Mouse (Mus musculus) neural tube, embryonic 14.5 days (tissue): ENCODE data around the gene Dll1. TPM values are rescaled to one million over a fixed set of nuclear protein-coding genes. Genes with fewer than 3 reads are reported as not detected.
A peak's percentile ranks its signal among the peaks of the same experiment; 100 is the strongest.

Experiments used
- ATAC-seq: fragments of 200-750 bp; cut with Nextera tagmentation; 2 replicates; pipeline ENCODE4 v1.8.0; 2017; ENCODE audit warnings: low read depth, mild to moderate bottlenecking, moderate TSS enrichment, moderate library complexity
- H3K27ac ChIP-seq: fragments of 300-500 bp; sonication (generic); 2 replicates; pipeline ENCODE4 v1.5.1; 2014; ENCODE audit warnings: low read depth, mild to moderate bottlenecking, control low read depth, low read length, moderate library complexity, mixed read lengths
- H3K27me3 ChIP-seq: fragments of 300-500 bp; sonication (generic); 2 replicates; pipeline ENCODE4 v1.6.1; 2014; ENCODE audit warnings: low read length; ENCODE audit not compliant: control insufficient read depth, insufficient read depth
- H3K36me3 ChIP-seq: fragments of 300-500 bp; sonication (generic); 2 replicates; pipeline ENCODE4 v1.6.1; 2014; ENCODE audit warnings: low read length, mixed read lengths; ENCODE audit not compliant: control insufficient read depth, insufficient read depth
- H3K4me1 ChIP-seq: fragments of 300-500 bp; sonication (generic); 2 replicates; pipeline ENCODE4 v1.6.1; 2014; ENCODE audit warnings: low read length; ENCODE audit not compliant: control insufficient read depth, insufficient read depth
- H3K4me2 ChIP-seq: fragments of 300-500 bp; sonication (generic); 2 replicates; pipeline ENCODE4 v1.6.1; 2014; ENCODE audit warnings: mild to moderate bottlenecking, low read depth, low read length, control low read depth
- H3K4me3 ChIP-seq: fragments of 300-500 bp; sonication (generic); 2 replicates; pipeline ENCODE4 v1.5.1; 2014; ENCODE audit warnings: low read depth, low read length, control low read depth, mixed read lengths
- H3K9ac ChIP-seq: fragments of 300-500 bp; sonication (generic); replicated peaks from 2 replicates; pipeline ENCODE4 v1.6.1; 2014; ENCODE audit warnings: low read depth, mild to moderate bottlenecking, control low read depth, low read length, mixed read lengths
- H3K9me3 ChIP-seq: fragments of 300-500 bp; sonication (generic); 2 replicates; pipeline ENCODE4 v1.6.1; 2016; ENCODE audit warnings: low read length; ENCODE audit not compliant: control insufficient read depth
- WGBS: fragments of 180-500 bp; shearing (Covaris S2); extraction: QIAGEN DNeasy Blood & Tissue Kit; methylation state at CpG from one replicate; pipeline ENCODE4 v1.1.7; 2014; 5-methylcytosine and 5-hydroxymethylcytosine counted together
- polyA plus RNA-seq: library from polyadenylated mRNA; unstranded; fragments of >200 nt; fragmentation: Nextera tagmentation; extraction: Ambion mirVana; gene quantifications from 2 replicates; pipeline ENCODE4 v1.2.1, GENCODE M21; 2014

The Dll1 gene
- polyA plus RNA-seq, 1 experiment from 2014 or later: 15.1 TPM

GRCm38 (mm10) chr17:15355072-15355471 lies 21.6 kb downstream of the Dll1 start:
- Histone ChIP-seq H3K27me3 (no peaks in the 10 kb centered on the region), H3K9me3 (no peaks in the 10 kb centered on the region), H3K36me3 (no peaks in the 10 kb centered on the region), H3K4me3 (no peak overlapping the region), H3K27ac (no peak overlapping the region), H3K4me2 (no peak overlapping the region), H3K4me1 (no peaks in the 10 kb centered on the region), H3K9ac (no peak overlapping the region)
- ATAC-seq: no peak
- WGBS: 88% methylated on average over 3 of the region's 3 CpGs

DNA sequence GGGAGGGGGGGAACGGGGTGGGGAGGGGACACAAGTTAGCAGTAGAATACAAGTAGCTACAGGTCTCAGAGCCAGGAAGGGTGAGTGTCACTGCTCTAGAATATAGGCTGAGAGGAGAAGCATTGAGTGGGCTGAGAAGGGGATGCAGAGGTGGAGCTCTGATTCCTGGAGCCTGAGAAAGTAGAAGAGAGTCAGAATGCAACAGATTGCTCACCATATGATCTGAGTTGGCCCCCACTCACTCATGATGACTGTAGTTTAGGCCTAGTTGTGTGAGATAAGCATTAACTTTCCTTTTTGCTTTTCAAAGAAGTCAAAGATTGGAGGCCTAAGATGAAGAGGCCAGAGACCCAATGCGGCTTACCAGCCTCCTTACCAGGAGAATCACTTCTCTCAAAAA lies 22.7 kb downstream of the Dll1 start:
- Histone ChIP-seq H3K27me3 (no peaks in the 10 kb centered on the region), H3K27ac (no peak overlapping the region), H3K9me3 (no peaks in the 10 kb centered on the region), H3K4me2 (no peak overlapping the region), H3K4me1 (no peaks in the 10 kb centered on the region), H3K9ac (no peak overlapping the region), H3K36me3 (no peaks in the 10 kb centered on the region), H3K4me3 (no peak overlapping the region)
- WGBS: 86% methylated on average over 2 of the region's 2 CpGs
- ATAC-seq: no peak

DNA sequence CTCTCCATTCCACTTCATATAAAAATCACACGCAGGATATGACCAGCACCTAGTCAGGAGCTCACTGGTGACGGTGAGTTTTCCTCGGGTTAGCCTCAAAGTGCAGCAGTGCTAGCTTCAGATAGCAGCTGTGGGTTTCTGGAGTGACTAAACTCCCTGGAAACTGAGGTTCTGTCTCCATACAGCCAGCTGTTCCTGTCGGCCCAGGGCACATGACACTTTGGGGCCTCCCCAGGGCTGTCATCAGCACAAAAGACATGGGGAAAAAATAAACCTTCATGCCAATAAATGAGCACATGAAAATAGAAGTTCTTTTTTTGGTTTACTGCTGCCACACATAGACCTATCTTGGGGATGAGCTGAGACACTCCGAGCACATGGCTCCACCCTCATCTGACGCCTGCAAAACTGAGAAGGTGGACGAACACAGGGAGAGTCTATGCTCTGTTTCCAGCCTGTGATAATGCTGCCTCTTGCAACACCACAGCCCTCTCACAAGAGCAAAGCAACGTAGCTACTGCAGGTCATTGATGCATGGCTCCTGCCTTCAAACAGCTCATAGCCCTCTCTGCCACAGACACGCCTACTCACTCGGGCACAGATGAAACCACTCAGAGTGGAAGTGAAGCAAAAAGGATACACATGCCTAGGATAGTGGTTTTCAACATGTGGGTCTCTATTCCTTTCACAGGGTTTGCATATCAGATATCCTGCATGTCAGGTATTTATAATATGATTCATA lies 23.6 kb downstream of the Dll1 start:
- no peak for ATAC-seq

DNA sequence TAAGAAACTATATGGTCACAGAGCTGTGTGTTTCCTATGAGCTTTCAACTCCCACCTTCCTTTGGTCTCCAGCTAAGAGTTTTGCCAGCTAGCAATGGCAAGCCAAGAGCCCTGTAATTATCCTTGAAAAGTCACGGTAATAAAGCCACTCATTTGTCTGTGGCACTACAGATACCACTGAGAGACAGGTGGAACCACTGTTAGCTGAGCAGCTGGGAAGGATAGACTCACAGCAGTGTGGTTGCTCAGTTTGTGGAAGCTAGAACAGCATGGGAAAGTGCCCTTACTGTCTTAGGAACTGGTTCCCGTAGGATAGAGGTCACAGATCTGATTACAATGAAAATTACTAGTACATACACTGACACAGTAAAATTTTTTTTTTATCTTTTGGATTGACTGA lies 26.5 kb downstream of the Dll1 start:
- no peaks in the 10 kb centered on the region for H3K9me3 ChIP-seq
- no peak for ATAC-seq
- H3K4me3 ChIP-seq: no peak overlapping the region
- no peaks in the 10 kb centered on the region for H3K27me3 ChIP-seq
- no peak overlapping the region for H3K27ac ChIP-seq
- H3K36me3 ChIP-seq: no peaks in the 10 kb centered on the region
- H3K4me2 ChIP-seq: no peak overlapping the region
- H3K9ac ChIP-seq: no peak overlapping the region
- no peaks in the 10 kb centered on the region for H3K4me1 ChIP-seq
- 53% methylated on average over 2 of the region's 2 CpGs for WGBS

More for the DNA sequence above, 23.6 kb downstream of the Dll1 start:
- Histone ChIP-seq H3K36me3 (no peaks in the 10 kb centered on the region), H3K4me3 (no peak overlapping the region), H3K27ac (no peak overlapping the region), H3K9ac (no peak overlapping the region), H3K4me2 (no peak overlapping the region), H3K27me3 (no peaks in the 10 kb centered on the region), H3K4me1 (no peaks in the 10 kb centered on the region), H3K9me3 (no peaks in the 10 kb centered on the region)
- WGBS: 77% methylated on average over 10 of the region's 10 CpGs

GRCm38 (mm10) chr17:15343071-15343822 lies 33.4 kb downstream of the Dll1 start:
- H3K4me3 ChIP-seq: no peak overlapping the region
- H3K36me3 ChIP-seq: no peaks in the 10 kb centered on the region
- no peak overlapping the region for H3K9ac ChIP-seq
- no peaks in the 10 kb centered on the region for H3K27me3 ChIP-seq
- H3K27ac ChIP-seq: no peak overlapping the region
- H3K9me3 ChIP-seq: no peaks in the 10 kb centered on the region
- peak overlapping the region; percentile 24; the same call in 1 of the 2 replicates for H3K4me2 ChIP-seq
- 24% methylated on average over 14 of the region's 14 CpGs for WGBS
- peaks cover 4% of the 10 kb centered on the region; the same call in 1 of the 2 replicates for H3K4me1 ChIP-seq
- peak; percentile 93 for ATAC-seq

DNA sequence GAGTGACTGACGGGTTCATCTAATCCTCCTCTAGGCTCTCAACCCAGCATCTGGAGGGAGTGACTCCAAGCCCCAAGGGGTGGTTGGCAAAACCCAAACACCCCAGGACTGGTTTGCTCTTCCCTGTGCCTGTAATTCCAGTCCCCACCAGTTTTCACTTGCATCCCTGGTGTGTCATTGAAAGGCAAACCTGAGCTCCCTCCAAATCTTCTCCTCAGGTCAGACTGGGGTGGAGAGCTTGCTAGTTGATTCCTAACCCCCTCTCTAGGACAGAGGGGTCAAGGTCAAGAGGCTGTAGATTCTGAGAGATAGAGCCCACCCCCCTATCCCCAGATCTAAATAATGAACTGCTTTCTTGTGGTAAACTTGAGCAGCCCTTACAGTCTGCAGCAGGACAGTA lies 38.8 kb downstream of the Dll1 start:
- 100% methylated on average over 1 of the region's 1 CpGs for WGBS
- H3K9me3 ChIP-seq: no peaks in the 10 kb centered on the region
- no peaks in the 10 kb centered on the region for H3K36me3 ChIP-seq
- no peak overlapping the region for H3K4me3 ChIP-seq
- ATAC-seq: no peak
- no peaks in the 10 kb centered on the region for H3K27me3 ChIP-seq
- peaks cover 4% of the 10 kb centered on the region; the same call in 1 of the 2 replicates for H3K4me1 ChIP-seq
- no peak overlapping the region for H3K9ac ChIP-seq
- no peak overlapping the region for H3K4me2 ChIP-seq
- H3K27ac ChIP-seq: no peak overlapping the region

GRCm38 (mm10) chr17:15329740-15330318 lies 46.8 kb downstream of the Dll1 start:
- ATAC-seq: no peak
- H3K36me3 ChIP-seq: no peaks in the 10 kb centered on the region
- no peaks in the 10 kb centered on the region for H3K4me1 ChIP-seq
- WGBS: 76% methylated on average over 10 of the region's 10 CpGs
- H3K9me3 ChIP-seq: no peaks in the 10 kb centered on the region
- H3K4me3 ChIP-seq: no peak overlapping the region
- no peak overlapping the region for H3K4me2 ChIP-seq
- H3K9ac ChIP-seq: no peak overlapping the region
- H3K27me3 ChIP-seq: no peaks in the 10 kb centered on the region; the same call in 1 of the 2 replicates
- no peak overlapping the region for H3K27ac ChIP-seq

DNA sequence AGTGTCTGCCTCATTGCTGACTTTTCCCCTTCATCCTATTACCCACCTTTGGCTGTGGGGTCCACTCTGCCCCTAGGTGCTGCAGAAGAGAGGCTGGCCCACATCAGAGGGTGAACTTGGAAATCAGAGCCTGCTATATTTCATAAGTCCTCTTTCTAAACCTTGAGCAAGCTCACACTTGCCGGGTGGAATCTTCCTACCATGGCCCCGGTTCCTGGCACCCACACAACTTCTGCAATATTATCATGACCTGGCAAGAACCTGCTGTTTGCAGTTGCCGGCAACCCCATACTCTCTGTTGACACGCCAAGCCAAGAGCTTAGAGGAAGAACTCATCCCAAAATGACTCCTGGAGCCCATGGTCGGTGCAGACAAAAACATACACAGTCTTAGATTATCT lies 49.6 kb downstream of the Dll1 start:
- Histone ChIP-seq H3K27me3 (no peaks in the 10 kb centered on the region; the same call in 1 of the 2 replicates), H3K4me2 (no peak overlapping the region), H3K27ac (no peak overlapping the region), H3K4me1 (0 out of 2 replicates have a peak, but pooled peaks cover 3% of the 10 kb centered on the region), H3K9ac (no peak overlapping the region), H3K9me3 (no peaks in the 10 kb centered on the region), H3K36me3 (no peaks in the 10 kb centered on the region), H3K4me3 (no peak overlapping the region)
- no peak for ATAC-seq
- WGBS: 93% methylated on average over 5 of the region's 5 CpGs
